Mouse (Mus musculus) olfactory bulb, adult 2 months (tissue): ENCODE measurements around the gene Ripply1.

ENCODE experiments used
- CTCF ChIP-seq: fragments of 200-500 bp; IDR thresholded peaks from 2 replicates; pipeline ENCODE4 v1.5.1; 2012; ENCODE audit warnings: low read depth, mild to moderate bottlenecking, low read length, moderate library complexity; ENCODE audit not compliant: insufficient read depth
- POLR2A ChIP-seq: fragments of 200-500 bp; IDR thresholded peaks from 2 replicates; pipeline ENCODE4 v1.6.1; 2012; ENCODE audit warnings: mild to moderate bottlenecking, low read depth, low read length, moderate library complexity; ENCODE audit not compliant: insufficient read depth

DNA sequence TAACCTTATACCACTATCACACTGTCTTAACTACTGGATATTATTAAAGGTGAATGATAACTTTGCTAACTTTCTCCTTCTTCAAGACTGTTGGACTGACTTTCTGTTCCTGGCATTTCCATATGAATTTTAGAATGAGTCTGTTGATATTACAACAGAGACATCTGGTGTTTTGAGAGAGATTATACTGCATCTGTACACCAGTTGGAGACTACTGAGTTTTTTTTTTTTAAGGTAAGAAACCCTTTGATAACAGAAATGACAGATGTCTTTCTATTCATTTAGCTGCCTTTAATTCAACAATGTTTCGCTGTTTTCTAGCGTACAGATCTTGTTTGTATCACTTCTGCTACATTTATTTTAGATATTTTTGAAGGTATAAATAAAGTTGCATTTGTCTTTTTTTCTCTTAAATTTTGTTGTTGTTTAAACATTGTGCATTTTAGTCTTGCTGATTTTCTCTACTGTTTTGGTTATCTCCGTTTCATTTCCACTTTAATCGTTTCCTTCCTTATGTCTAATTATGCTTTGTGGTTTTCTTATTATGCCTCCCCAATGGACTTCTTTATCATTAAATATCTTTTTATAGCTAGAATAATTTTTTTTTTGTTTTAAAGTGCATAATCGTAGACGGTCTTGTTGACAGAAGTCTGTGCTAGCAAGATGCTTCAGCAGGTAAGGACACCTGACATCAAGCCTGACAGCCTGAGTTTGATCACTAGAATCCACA, 46.4 kb upstream of the Ripply1 start:
- TF ChIP-seq POLR2A (no peak), CTCF (no peak)
